Mouse (Mus musculus) frontal cortex, postnatal 25 days (tissue): ENCODE measurements around the gene Zfp9.

Experiments used
- DNase-seq, 2 experiments: peaks; one replicate each; pipeline ENCODE4 v3.0.0; 2022; ENCODE audit warnings: low spot score in 2 of 2

Zfp9 gene

GRCm38 (mm10) chr6:118478957-118479708 lies at the start of gene Zfp9:
Zfp9 (minus strand) TSS chr6:118479320.
- DNase-seq: peak; percentile 57 to 78

- no peak for DNase-seq
Measured at GRCm38 (mm10) chr6:118520668-118521067, 41.5 kb upstream of the Zfp9 start.

- no peak for DNase-seq
Measured at GRCm38 (mm10) chr6:118513335-118514012, 34.4 kb upstream of the Zfp9 start.

GRCm38 (mm10) chr6:118499010-118499409 lies 19.9 kb upstream of the Zfp9 start:
- no peak for DNase-seq

GRCm38 (mm10) chr6:118482125-118482524 lies 3.0 kb upstream of the Zfp9 start:
- no peak for DNase-seq

- DNase-seq: no peak
Measured at GRCm38 (mm10) chr6:118477875-118478785, 990 bp downstream of the Zfp9 start.

GRCm38 (mm10) chr6:118462069-118462705 lies 16.9 kb downstream of the Zfp9 start:
- DNase-seq: no peak

- no peak for DNase-seq
Measured at GRCm38 (mm10) chr6:118457726-118458125, 21.4 kb downstream of the Zfp9 start.

- peak; percentile 85 to 87 for DNase-seq
Measured at GRCm38 (mm10) chr6:118455042-118455631, 24.0 kb downstream of the Zfp9 start, which contains the start of gene Zfp248. Zfp248 (minus strand) TSS chr6:118455528.

- DNase-seq: peak; percentile 7 to 21
Measured at GRCm38 (mm10) chr6:118454452-118454851, 24.7 kb downstream of the Zfp9 start.

GRCm38 (mm10) chr6:118431502-118431901 lies 47.6 kb downstream of the Zfp9 start:
- no peak for DNase-seq

GRCm38 (mm10) chr6:118426666-118427065 lies 52.5 kb downstream of the Zfp9 start:
- DNase-seq: no peak

GRCm38 (mm10) chr6:118419050-118419920 lies 59.8 kb downstream of the Zfp9 start, which contains the start of gene Bms1:
Bms1 (minus strand) TSS chr6:118419474.
- DNase-seq: peak; percentile 92
